Mouse (Mus musculus): ENCODE results near the gene Cdkn1b. TPM values are rescaled to one million over a fixed set of nuclear protein-coding genes. Genes with fewer than 3 reads are reported as not detected.

The Cdkn1b gene
- total RNA-seq, 2 experiments from 2014 or later, result 55.5 to 62.2 TPM

DNA sequence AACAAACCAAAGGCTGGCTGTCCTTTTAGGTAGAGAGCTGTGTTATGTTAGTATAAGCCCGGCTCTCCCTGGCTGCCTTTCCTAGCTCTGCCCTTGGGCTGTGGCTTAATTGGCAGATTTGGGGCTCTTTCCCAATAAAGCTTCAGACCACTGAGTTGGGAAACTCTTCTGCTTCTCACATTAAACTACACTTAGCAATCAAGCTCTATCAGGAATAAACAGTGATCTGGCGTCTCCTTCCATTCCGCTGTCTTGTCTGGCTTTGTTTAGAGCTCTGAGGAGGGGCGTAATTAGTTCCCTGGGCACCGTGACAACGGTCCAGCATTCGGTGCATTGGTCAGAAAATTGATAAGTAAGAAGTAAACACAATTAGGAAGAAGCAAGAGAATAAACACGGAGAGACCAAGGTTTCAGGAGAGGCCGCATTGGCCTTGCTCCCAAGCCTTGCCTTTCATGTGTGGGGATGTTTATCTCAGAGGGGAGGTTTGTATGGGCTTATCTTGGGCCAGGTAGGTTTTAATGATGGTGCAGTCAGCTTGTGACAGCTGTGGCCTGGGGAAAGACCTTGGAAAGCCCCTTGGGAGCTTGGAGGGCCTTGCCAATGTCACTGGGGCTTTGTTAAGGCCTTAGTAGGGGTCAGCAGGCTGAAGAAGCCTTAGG, 41.8 kb downstream of the Cdkn1b start:
- peak; percentile 13 for DNase-seq

DNA sequence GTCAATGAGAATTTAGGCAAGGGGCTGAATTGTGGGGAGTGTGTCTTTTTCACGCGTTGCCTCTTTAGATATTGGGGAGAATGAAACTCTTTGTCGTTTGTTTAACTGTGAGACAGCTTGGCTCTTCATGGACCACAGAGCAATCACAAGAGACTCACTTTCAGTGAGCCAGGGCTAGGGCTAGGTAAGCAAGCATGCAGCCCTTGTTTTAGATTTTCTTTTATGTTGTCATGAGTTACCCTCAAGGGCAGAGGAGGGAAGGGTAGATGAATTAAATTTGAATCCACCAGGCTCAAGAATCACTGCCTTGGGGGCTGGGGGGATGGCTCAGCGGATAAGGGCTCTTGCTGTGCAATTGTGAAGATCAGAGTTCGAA, 42.3 kb downstream of the Cdkn1b start:
- intact Hi-C loops (cut with DNase I), result no loop called here
- no peak for DNase-seq

More for the DNA sequence above, 41.8 kb downstream of the Cdkn1b start:
- intact Hi-C loops (cut with DNase I), result no loop called here

DNA sequence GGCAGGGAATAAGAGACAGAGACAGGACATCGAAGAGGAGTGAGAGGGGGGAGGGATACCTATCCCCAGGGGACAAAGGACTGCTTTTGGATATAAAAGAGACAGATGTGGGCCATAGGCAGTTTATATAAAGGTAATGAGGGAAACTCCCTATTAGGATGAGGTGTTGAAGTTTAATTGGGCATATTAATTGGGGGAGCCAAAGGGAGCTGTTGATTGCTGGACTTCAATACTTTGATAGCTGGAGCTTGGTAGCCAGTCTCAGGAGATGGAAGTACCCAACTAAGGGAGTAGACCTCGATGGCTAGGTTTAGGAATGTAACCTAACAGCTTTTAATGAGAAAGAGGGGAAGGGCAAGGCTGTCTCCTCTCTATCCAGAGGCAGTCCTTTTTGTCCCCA, 43.7 kb downstream of the Cdkn1b start:
- DNase-seq, result no peak
- intact Hi-C loops (cut with DNase I), result no loop called here

DNA sequence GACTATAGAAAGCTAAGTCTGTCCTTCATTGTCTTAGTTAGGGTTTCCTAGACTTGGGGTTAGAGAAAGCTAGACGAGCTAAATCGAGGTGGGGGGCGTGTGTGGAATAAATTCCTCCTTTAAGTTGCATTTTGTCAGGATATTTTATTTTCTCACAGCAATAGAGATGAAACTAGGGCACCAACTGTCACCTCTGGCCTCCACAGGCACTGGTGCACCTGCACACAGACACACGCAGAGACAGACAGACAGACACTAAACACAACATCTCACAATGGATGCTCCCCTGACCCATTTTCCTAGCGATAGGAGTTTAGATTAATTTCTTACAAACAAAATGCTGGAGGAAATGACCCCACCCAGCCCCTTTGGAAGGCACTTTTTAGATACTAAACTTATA, 46.5 kb downstream of the Cdkn1b start:
- no peak for DNase-seq
- intact Hi-C loops (cut with DNase I), result no loop called here

DNA sequence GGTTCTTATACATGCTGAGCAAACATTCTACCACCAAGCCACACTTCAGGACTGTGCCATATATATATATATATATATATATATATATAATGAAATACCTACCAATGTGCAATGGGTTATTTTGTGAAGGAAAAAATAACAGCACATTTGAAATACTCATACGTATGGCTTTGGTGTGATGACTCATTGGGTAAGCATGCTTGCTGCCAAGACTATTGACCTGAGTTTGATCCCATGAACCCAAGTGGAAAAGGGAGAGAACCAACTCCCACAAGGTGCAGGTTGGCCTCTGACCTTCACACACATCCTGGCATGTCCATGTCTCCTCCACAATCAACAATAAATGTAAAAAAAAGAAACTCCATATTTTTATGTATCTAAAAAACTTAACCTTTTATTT, 48.1 kb downstream of the Cdkn1b start:
- DNase-seq, result no peak
- intact Hi-C loops (cut with DNase I), result no loop called here

DNA sequence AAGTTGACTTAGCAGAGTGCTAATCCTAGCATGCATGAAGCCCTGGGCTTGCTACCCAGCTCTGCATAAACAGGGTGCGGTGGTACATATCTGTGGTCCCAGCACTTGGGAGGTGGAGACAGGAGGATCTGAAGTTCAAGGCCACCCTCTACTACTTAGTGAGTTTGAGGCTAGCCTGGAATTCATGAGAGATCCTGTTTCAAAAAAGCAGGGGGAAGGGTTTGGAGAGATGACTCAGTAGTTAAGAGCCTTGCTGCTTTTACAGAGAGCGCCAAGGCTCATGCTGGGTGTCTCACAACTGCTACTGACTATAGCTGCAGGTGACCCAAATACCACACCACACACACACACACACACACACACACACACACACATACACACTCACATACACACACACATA, 49.3 kb downstream of the Cdkn1b start:
- intact Hi-C loops (cut with DNase I), result no loop called here
- DNase-seq, result no peak

DNA sequence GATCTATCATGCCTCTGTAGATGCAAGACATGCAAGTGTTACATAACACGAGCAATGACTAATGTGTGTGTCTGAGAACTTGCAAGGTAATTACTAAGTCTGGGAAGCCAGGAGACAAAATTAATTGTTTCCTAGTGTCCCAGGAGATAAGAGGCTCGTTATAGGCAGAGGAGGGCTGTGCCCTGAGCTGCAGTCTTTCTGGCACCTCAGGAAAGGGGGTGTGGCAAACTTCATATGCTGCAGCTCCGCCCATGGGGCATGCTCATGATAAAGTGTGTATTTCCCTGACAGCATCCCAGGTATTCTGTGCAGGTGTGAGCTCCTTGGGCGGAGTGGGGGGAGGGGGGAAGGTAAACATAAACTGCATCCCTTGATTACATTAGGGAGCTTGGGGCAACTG, 51.9 kb downstream of the Cdkn1b start:
- no peak for DNase-seq
- intact Hi-C loops (cut with DNase I), result no loop called here

Other genes starting within 250 kb of the Cdkn1b start
- 1 to 10 TPM; 5.1 to 5.2 TPM for gene Dusp16, start 127.8 kb upstream of the Cdkn1b start, total RNA-seq (2021)
- 1 to 10 TPM; 6.5 to 8.1 TPM for gene Crebl2, start 90.2 kb upstream of the Cdkn1b start, total RNA-seq (2021)
- gene Gpr19, start 21.8 kb upstream of the Cdkn1b start, total RNA-seq (2021), result 10 to 100 TPM; 24.5 to 29.3 TPM
- 1 to 10 TPM; 4.2 to 4.3 TPM for gene Apold1, start 61.3 kb downstream of the Cdkn1b start, total RNA-seq (2021)
- gene Ddx47, start 91.2 kb downstream of the Cdkn1b start, total RNA-seq (2021), result 10 to 100 TPM; 56.9 to 57.4 TPM
- under 1 TPM; 0.28 to 0.36 TPM for gene Gprc5a, start 145.2 kb downstream of the Cdkn1b start, total RNA-seq (2021)
- not detected for gene Gprc5d, start 197.9 kb downstream of the Cdkn1b start, total RNA-seq (2021)